Mouse (Mus musculus): ENCODE data around the gene Sema4d. TPM values are rescaled to one million over a fixed set of nuclear protein-coding genes. Genes with fewer than 3 reads are reported as not detected.
"Not testable (repeated sequence)": the region's sequence is repeated elsewhere in the genome, so short reads cannot be mapped to it uniquely, and the experiment has no call there.

Sema4d gene
- total RNA-seq, 2 experiments from 2014 or later, result 132 to 144 TPM

- no peak for DNase-seq
Measured at GRCm38 (mm10) chr13:51678687-51679086, 114.9 kb downstream of the Sema4d start.

GRCm38 (mm10) chr13:51677630-51678185 lies 115.8 kb downstream of the Sema4d start:
- DNase-seq, result no peak

GRCm38 (mm10) chr13:51677041-51677440 lies 116.5 kb downstream of the Sema4d start:
- DNase-seq, result no peak

- no peak for DNase-seq
Measured at GRCm38 (mm10) chr13:51676641-51677040, 116.9 kb downstream of the Sema4d start.

GRCm38 (mm10) chr13:51668195-51668594 lies 125.4 kb downstream of the Sema4d start:
- not testable (repeated sequence) for DNase-seq

GRCm38 (mm10) chr13:51663561-51663960 lies 130.0 kb downstream of the Sema4d start:
- no peak for DNase-seq

GRCm38 (mm10) chr13:51659573-51659972 lies 134.0 kb downstream of the Sema4d start:
- no peak for DNase-seq

- DNase-seq, result no peak
Measured at GRCm38 (mm10) chr13:51658094-51658493, 135.5 kb downstream of the Sema4d start.

GRCm38 (mm10) chr13:51656516-51657235 lies 136.9 kb downstream of the Sema4d start:
- no peak for DNase-seq

GRCm38 (mm10) chr13:51653961-51654360 lies 139.6 kb downstream of the Sema4d start:
- DNase-seq, result no peak

- DNase-seq, result no peak
Measured at GRCm38 (mm10) chr13:51653159-51653558, 140.4 kb downstream of the Sema4d start.

- peak; percentile 92 for DNase-seq
Measured at GRCm38 (mm10) chr13:51651408-51652064, 142.0 kb downstream of the Sema4d start, which contains the start of gene Secisbp2. Gene Secisbp2 (plus strand): TSS chr13:51651697.

GRCm38 (mm10) chr13:51649740-51650139 lies 143.8 kb downstream of the Sema4d start:
- no peak for DNase-seq

- no peak for DNase-seq
Measured at GRCm38 (mm10) chr13:51648237-51648636, 145.3 kb downstream of the Sema4d start.

- DNase-seq, result no peak
Measured at GRCm38 (mm10) chr13:51647770-51648169, 145.8 kb downstream of the Sema4d start.

- DNase-seq, result no peak
Measured at GRCm38 (mm10) chr13:51646362-51647027, 147.1 kb downstream of the Sema4d start.

GRCm38 (mm10) chr13:51645872-51646271 lies 147.7 kb downstream of the Sema4d start:
- no peak for DNase-seq

GRCm38 (mm10) chr13:51644829-51645789 lies 148.4 kb downstream of the Sema4d start, which contains the start of gene Cks2:
Gene Cks2 (plus strand): TSS chr13:51645232.
- DNase-seq, result peak; percentile 96

- no peak for DNase-seq
Measured at GRCm38 (mm10) chr13:51643924-51644828, 149.4 kb downstream of the Sema4d start.

GRCm38 (mm10) chr13:51642171-51642778 lies 151.3 kb downstream of the Sema4d start:
- DNase-seq, result no peak

All from gastrocnemius, postnatal 25 days (tissue).